Mouse (Mus musculus): Measurements from ENCODE around the gene Socs2.

The Socs2 gene

DNA sequence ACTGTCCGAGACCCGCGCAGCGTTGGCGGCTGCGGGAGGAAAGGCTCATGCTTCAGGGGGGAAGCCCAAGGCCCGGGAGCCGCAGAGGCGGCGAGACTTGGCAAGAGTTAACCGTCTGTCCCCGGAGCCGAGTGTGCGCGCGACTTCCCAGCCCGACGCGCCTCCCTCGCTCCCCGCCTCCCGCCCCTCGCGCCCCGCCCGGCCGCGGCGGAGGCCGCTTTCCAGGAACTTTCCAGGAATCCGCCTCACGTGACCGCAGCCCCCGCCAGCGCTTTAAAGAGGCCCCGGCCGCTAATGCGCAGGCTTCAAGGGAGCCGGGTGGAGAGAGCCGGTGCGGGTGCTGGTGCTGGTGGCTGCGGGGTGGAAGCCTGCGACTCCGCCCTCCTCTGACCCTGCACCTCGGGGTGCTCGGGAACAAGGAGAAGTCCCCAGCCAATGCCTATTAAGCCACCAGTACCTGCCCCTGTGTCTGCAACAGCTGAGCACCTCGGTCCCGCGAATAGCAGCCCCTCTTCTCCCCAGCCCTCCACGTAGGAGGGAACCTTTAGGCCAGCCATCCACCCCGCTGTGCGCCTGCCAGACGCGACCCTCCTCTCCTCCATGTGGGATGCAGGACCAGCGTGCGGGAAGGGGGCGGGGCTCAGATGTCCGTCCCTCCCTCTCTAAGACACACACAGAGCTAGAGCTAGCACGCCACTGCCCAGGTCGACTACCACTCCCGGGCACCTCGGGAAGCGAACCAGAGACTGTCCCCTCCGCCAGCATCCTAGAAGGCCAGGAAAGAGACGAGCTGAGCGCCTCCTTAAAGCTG is at the start of gene Socs2:
Gene Socs2 (minus strand): TSS at position 496 of the 811 bp plus-strand sequence.
- peaks cover 41% of the 10 kb centered on the region for H3K4me1 ChIP-seq (replicated peaks; ENCODE audit: low read depth, low read length)
- H3K4me3 ChIP-seq (replicated peaks; ENCODE audit: low read length), result peak within 1 kb of the TSS; percentile 94
- peaks cover 23% of the 10 kb centered on the region for H3K36me3 ChIP-seq (ENCODE audit: insufficient read depth, low read length)
- no peaks in the 10 kb centered on the region for H3K9me3 ChIP-seq (ENCODE audit: low read length)
- peaks cover 14% of the 10 kb centered on the region for H3K27me3 ChIP-seq (ENCODE audit: insufficient read depth, low read length)
- no peak for TF ChIP-seq NANOG (IDR thresholded peaks at IDR 0.05; ENCODE audit: borderline replicate concordance, low read length)
- TF ChIP-seq CTCF (conservative IDR thresholded peaks at IDR 0.05; ENCODE audit: low read length), result no peak
- no peak for TF ChIP-seq POU5F1 (IDR thresholded peaks at IDR 0.05; ENCODE audit: borderline replicate concordance, low read length)

DNA sequence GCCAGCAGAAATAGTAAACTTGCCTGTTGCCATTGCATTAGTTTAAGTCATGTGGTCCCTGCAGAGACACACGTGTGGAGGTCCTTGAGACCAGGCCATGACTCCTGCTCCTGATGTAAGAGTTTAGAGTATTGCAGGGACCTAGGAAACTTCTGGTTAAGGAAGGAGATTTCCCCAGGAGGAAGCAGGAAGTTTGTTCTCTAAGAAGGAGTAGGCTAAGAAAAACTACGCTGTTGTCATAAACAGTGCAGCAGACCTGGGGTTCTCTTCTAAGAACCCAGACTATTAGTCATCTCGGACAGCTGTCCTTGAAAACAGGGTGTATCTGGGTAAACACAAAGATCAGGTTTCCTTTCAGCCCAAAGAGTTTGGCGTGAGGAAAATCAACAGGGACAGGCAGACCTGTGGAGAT is 48.5 kb upstream of the Socs2 start:
- Histone ChIP-seq H3K36me3 (ENCODE audit: insufficient read depth, low read length) (no peaks in the 10 kb centered on the region), H3K27me3 (ENCODE audit: insufficient read depth, low read length) (peaks cover 12% of the 10 kb centered on the region), H3K4me3 (replicated peaks; ENCODE audit: low read length) (no peak overlapping the region), H3K4me1 (replicated peaks; ENCODE audit: low read depth, low read length) (peaks cover 62% of the 10 kb centered on the region), H3K9me3 (ENCODE audit: low read length) (no peaks in the 10 kb centered on the region)
- TF ChIP-seq POU5F1 (IDR thresholded peaks at IDR 0.05; ENCODE audit: borderline replicate concordance, low read length) (no peak), NANOG (IDR thresholded peaks at IDR 0.05; ENCODE audit: borderline replicate concordance, low read length) (peak; percentile 55; the same call in 1 of the 2 replicates)

GRCm38 (mm10) chr10:95464527-95464926 is 47.5 kb upstream of the Socs2 start:
- peaks cover 12% of the 10 kb centered on the region for H3K27me3 ChIP-seq (ENCODE audit: insufficient read depth, low read length)
- TF ChIP-seq CTCF (conservative IDR thresholded peaks at IDR 0.05; ENCODE audit: low read length) (no peak), POU5F1 (IDR thresholded peaks at IDR 0.05; ENCODE audit: borderline replicate concordance, low read length) (no peak), NANOG (IDR thresholded peaks at IDR 0.05; ENCODE audit: borderline replicate concordance, low read length) (no peak)

GRCm38 (mm10) chr10:95462231-95462630 is 45.3 kb upstream of the Socs2 start:
- Histone ChIP-seq H3K27me3 (ENCODE audit: insufficient read depth, low read length) (peaks cover 5% of the 10 kb centered on the region), H3K9me3 (ENCODE audit: low read length) (no peaks in the 10 kb centered on the region), H3K36me3 (ENCODE audit: insufficient read depth, low read length) (peaks cover 23% of the 10 kb centered on the region), H3K4me1 (replicated peaks; ENCODE audit: low read depth, low read length) (peaks cover 91% of the 10 kb centered on the region), H3K4me3 (replicated peaks; ENCODE audit: low read length) (0 out of 2 replicates have a peak overlapping the region, but pooled peaks have one; percentile 37)
- TF ChIP-seq POU5F1 (IDR thresholded peaks at IDR 0.05; ENCODE audit: borderline replicate concordance, low read length) (no peak), CTCF (conservative IDR thresholded peaks at IDR 0.05; ENCODE audit: low read length) (no peak), NANOG (IDR thresholded peaks at IDR 0.05; ENCODE audit: borderline replicate concordance, low read length) (no peak)

More at GRCm38 (mm10) chr10:95464527-95464926, 47.5 kb upstream of the Socs2 start:
- H3K4me3 ChIP-seq (replicated peaks; ENCODE audit: low read length), result no peak overlapping the region
- H3K4me1 ChIP-seq (replicated peaks; ENCODE audit: low read depth, low read length), result peaks cover 71% of the 10 kb centered on the region
- no peaks in the 10 kb centered on the region for H3K9me3 ChIP-seq (ENCODE audit: low read length)
- peaks cover under 1% of the 10 kb centered on the region for H3K36me3 ChIP-seq (ENCODE audit: insufficient read depth, low read length)

GRCm38 (mm10) chr10:95461053-95461553 is 44.1 kb upstream of the Socs2 start:
- Histone ChIP-seq H3K4me1 (replicated peaks; ENCODE audit: low read depth, low read length) (peaks cover 86% of the 10 kb centered on the region), H3K36me3 (ENCODE audit: insufficient read depth, low read length) (peaks cover 25% of the 10 kb centered on the region), H3K9me3 (ENCODE audit: low read length) (no peaks in the 10 kb centered on the region), H3K27me3 (ENCODE audit: insufficient read depth, low read length) (no peaks in the 10 kb centered on the region), H3K4me3 (replicated peaks; ENCODE audit: low read length) (peak overlapping the region; percentile 81)
- TF ChIP-seq NANOG (IDR thresholded peaks at IDR 0.05; ENCODE audit: borderline replicate concordance, low read length), result peak; percentile 37; the same call in 1 of the 2 replicates
- TF ChIP-seq POU5F1 (IDR thresholded peaks at IDR 0.05; ENCODE audit: borderline replicate concordance, low read length), result peak; percentile 87
- TF ChIP-seq CTCF (conservative IDR thresholded peaks at IDR 0.05; ENCODE audit: low read length), result no peak

- Histone ChIP-seq H3K4me3 (replicated peaks; ENCODE audit: low read length) (peak overlapping the region; percentile 74), H3K27me3 (ENCODE audit: insufficient read depth, low read length) (no peaks in the 10 kb centered on the region), H3K36me3 (ENCODE audit: insufficient read depth, low read length) (peaks cover 25% of the 10 kb centered on the region), H3K4me1 (replicated peaks; ENCODE audit: low read depth, low read length) (peaks cover 81% of the 10 kb centered on the region), H3K9me3 (ENCODE audit: low read length) (no peaks in the 10 kb centered on the region)
- TF ChIP-seq POU5F1 (IDR thresholded peaks at IDR 0.05; ENCODE audit: borderline replicate concordance, low read length) (no peak), NANOG (IDR thresholded peaks at IDR 0.05; ENCODE audit: borderline replicate concordance, low read length) (no peak), CTCF (conservative IDR thresholded peaks at IDR 0.05; ENCODE audit: low read length) (no peak)
Observed at GRCm38 (mm10) chr10:95458050-95458806, 41.2 kb upstream of the Socs2 start.

GRCm38 (mm10) chr10:95457367-95458049 is 40.5 kb upstream of the Socs2 start:
- no peaks in the 10 kb centered on the region for H3K9me3 ChIP-seq (ENCODE audit: low read length)
- no peak for TF ChIP-seq NANOG (IDR thresholded peaks at IDR 0.05; ENCODE audit: borderline replicate concordance, low read length)
- TF ChIP-seq CTCF (conservative IDR thresholded peaks at IDR 0.05; ENCODE audit: low read length), result no peak
- TF ChIP-seq POU5F1 (IDR thresholded peaks at IDR 0.05; ENCODE audit: borderline replicate concordance, low read length), result no peak
- peaks cover 80% of the 10 kb centered on the region for H3K4me1 ChIP-seq (replicated peaks; ENCODE audit: low read depth, low read length)
- H3K4me3 ChIP-seq (replicated peaks; ENCODE audit: low read length), result peak overlapping the region; percentile 74
- no peaks in the 10 kb centered on the region for H3K27me3 ChIP-seq (ENCODE audit: insufficient read depth, low read length)
- peaks cover 25% of the 10 kb centered on the region for H3K36me3 ChIP-seq (ENCODE audit: insufficient read depth, low read length)
